Mouse (Mus musculus) cortical plate, adult 2 months (tissue): ENCODE results near the gene B4galnt3.
A peak's percentile ranks its signal among the peaks of the same experiment; 100 is the strongest.

Experiments used
- CTCF ChIP-seq: fragments of 200-500 bp; IDR thresholded peaks from 2 replicates; pipeline ENCODE4 v1.5.1; 2011; ENCODE audit warnings: mild to moderate bottlenecking, control low read depth, low read length; ENCODE audit not compliant: insufficient read depth; ENCODE audit errors: extremely low read depth
- POLR2A ChIP-seq: fragments of 200-500 bp; IDR thresholded peaks from 2 replicates; pipeline ENCODE4 v1.6.1; 2011; ENCODE audit warnings: mild to moderate bottlenecking, low read length, control low read depth; ENCODE audit not compliant: insufficient read depth; ENCODE audit errors: extremely low read depth

DNA sequence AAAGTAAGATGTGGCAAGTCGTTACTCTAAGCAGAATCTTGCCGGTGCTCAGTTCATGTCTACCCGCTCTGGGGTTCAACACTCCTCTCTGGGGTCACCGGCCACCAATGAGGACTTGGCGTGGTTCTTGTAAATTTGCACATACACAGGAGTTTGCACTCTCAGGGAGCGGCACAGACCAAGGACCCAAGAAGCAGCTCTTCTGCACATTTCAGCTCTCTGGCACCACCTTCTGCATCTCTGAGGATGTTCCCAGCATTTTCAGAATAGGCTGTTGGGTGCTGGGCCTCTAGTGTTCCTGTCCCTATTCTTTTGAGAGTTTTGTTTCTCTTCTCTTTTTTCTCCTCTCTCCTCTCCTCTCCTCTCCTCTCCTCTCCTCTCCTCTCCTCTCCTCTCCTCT lies 6.8 kb upstream of the B4galnt3 start:
- peak; percentile 92 for TF ChIP-seq CTCF
- TF ChIP-seq POLR2A, result no peak
